Mouse (Mus musculus) gastrocnemius, postnatal 10 days (tissue): ENCODE results near the gene Efcab1. TPM values are rescaled to one million over a fixed set of nuclear protein-coding genes. Genes with fewer than 3 reads are reported as not detected.

Experiments used
- DNase-seq: peaks from one replicate; pipeline ENCODE4 v3.0.0; 2021; ENCODE audit warnings: mixed read lengths
- total RNA-seq, 2 experiments: library from RNA; stranded (reverse); gene quantifications; 2 replicates each; pipeline ENCODE4 v1.2.3; 2021

Gene Efcab1
- total RNA-seq, 2 experiments from 2014 or later: 0.27 TPM; not detected in 1

- DNase-seq: no peak
These were observed 108.3 kb downstream of the Efcab1 start for GRCm38 (mm10) chr16:15014724-15015123.
